In genomic region chr9:89623006-89623760, GRCm38 (mm10) we compare ENCODE assay signal across 9 mouse cellular contexts. TPM values are rescaled to one million over a fixed set of nuclear protein-coding genes. Genes with fewer than 3 reads are reported as not detected.
A peak's percentile ranks its signal among the peaks of the same experiment; 100 is the strongest.
DNase-seq lines count a peak whose midpoint lies in the region; ATAC-seq and TF ChIP-seq lines count a peak whose summit lies in the region.
"Had no signal": no experiment of that assay in that cellular context is flagged by ENCODE, and none has a peak within 500 bp of the region (broad histone marks: within the 10 kb centered on the region; RNA-seq: fewer than 3 reads in every experiment).

Gene Minar1, minus strand, starts transcription at chr9:89623125.

- no peak for TF ChIP-seq CTCF in cortical plate, adult 2 months (IDR thresholded peaks at IDR 0.05; ENCODE audit: extremely low read depth, insufficient read depth, low read length)

- H3K27ac ChIP-seq in heart, embryonic 11.5 days (ENCODE audit: low read depth, low read length), result no peak within 1 kb of the TSS
- H3K27ac ChIP-seq in ES-E14 (ENCODE audit: insufficient read depth, low read depth, low read length, poor library complexity, severe bottlenecking), result no peak within 1 kb of the TSS
- no peak within 1 kb of the TSS for H3K27ac ChIP-seq in cortical plate, adult 2 months (ENCODE audit: insufficient read depth, low read length)
- H3K27ac ChIP-seq in hindbrain, embryonic 11.5 days (ENCODE audit: low read depth, low read length), result no peak within 1 kb of the TSS
- H3K27ac ChIP-seq in limb, embryonic 13.5 days, result no peak within 1 kb of the TSS
- H3K27ac ChIP-seq in neural tube, embryonic 12.5 days, result 0 out of 2 replicates have a peak within 1 kb of the TSS, but pooled peaks have one; percentile 10

- no peak for TF ChIP-seq POLR2A in cortical plate, adult 2 months (IDR thresholded peaks at IDR 0.05; ENCODE audit: extremely low read depth, insufficient read depth, low read length)

- peak within 1 kb of the TSS; percentile 48 for H3K4me3 ChIP-seq in heart, embryonic 11.5 days (ENCODE audit: low read depth, low read length)
- H3K4me3 ChIP-seq in ES-E14 (ENCODE audit: insufficient read depth in 1 of 2, low read depth in 1 of 2, low read length in 2 of 2, poor library complexity in 1 of 2, severe bottlenecking in 1 of 2), result peak within 1 kb of the TSS; percentile 31 to 49
- H3K4me3 ChIP-seq in cortical plate, adult 2 months (ENCODE audit: insufficient read depth, low read length), result peak within 1 kb of the TSS; percentile 57
- H3K4me3 ChIP-seq in hindbrain, embryonic 11.5 days (ENCODE audit: low read depth, low read length), result peak within 1 kb of the TSS; percentile 48
- H3K4me3 ChIP-seq in limb, embryonic 13.5 days, result peak within 1 kb of the TSS; percentile 51
- H3K4me3 ChIP-seq in neural tube, embryonic 12.5 days, result peak within 1 kb of the TSS; percentile 53

- H3K27me3 ChIP-seq in heart, embryonic 11.5 days (ENCODE audit: control insufficient read depth, insufficient read depth, low read length), result peaks cover 43% of the 10 kb centered on the region
- peaks cover 19% of the 10 kb centered on the region for H3K27me3 ChIP-seq in hindbrain, embryonic 11.5 days (ENCODE audit: control insufficient read depth, insufficient read depth, low read length)
- peaks cover 64% of the 10 kb centered on the region for H3K27me3 ChIP-seq in limb, embryonic 13.5 days
- H3K27me3 ChIP-seq in neural tube, embryonic 12.5 days (replicated peaks), result peaks cover 16% of the 10 kb centered on the region

- peak within 1 kb of the TSS; percentile 29; the same call in 1 of the 2 replicates for H3K9ac ChIP-seq in heart, embryonic 11.5 days (ENCODE audit: low read depth, low read length)
- no peak within 1 kb of the TSS for H3K9ac ChIP-seq in ES-E14 (ENCODE audit: insufficient read depth, low read depth, low read length, poor library complexity, severe bottlenecking)
- peak within 1 kb of the TSS; percentile 63 for H3K9ac ChIP-seq in hindbrain, embryonic 11.5 days (ENCODE audit: low read depth, low read length)
- H3K9ac ChIP-seq in limb, embryonic 13.5 days, result peak within 1 kb of the TSS; percentile 62
- peak within 1 kb of the TSS; percentile 65 for H3K9ac ChIP-seq in neural tube, embryonic 12.5 days

- WGBS in heart, embryonic 11.5 days (ENCODE audit: insufficient replicate concordance), result under 1% methylated on average over 27 of the region's 27 CpGs
- WGBS in hindbrain, embryonic 11.5 days, result under 1% methylated on average over 27 of the region's 27 CpGs
- WGBS in limb, embryonic 13.5 days, result under 1% methylated on average over 27 of the region's 27 CpGs
- 2% methylated on average over 27 of the region's 27 CpGs for WGBS in neural tube, embryonic 12.5 days

- H3K4me2 ChIP-seq in heart, embryonic 11.5 days, result peak within 1 kb of the TSS; percentile 86
- peak within 1 kb of the TSS; percentile 95 for H3K4me2 ChIP-seq in hindbrain, embryonic 11.5 days (replicated peaks; ENCODE audit: low read depth, low read length)
- H3K4me2 ChIP-seq in limb, embryonic 13.5 days (replicated peaks), result peak within 1 kb of the TSS; percentile 96
- peak within 1 kb of the TSS; percentile 94 for H3K4me2 ChIP-seq in neural tube, embryonic 12.5 days (replicated peaks)

- no peaks in the 10 kb centered on the region for H3K36me3 ChIP-seq in heart, embryonic 11.5 days (ENCODE audit: control insufficient read depth, insufficient read depth, low read length)
- no peaks in the 10 kb centered on the region for H3K36me3 ChIP-seq in ES-E14 (ENCODE audit: control insufficient read depth, insufficient read depth, low read length, poor library complexity, severe bottlenecking)
- no peaks in the 10 kb centered on the region for H3K36me3 ChIP-seq in hindbrain, embryonic 11.5 days (ENCODE audit: control insufficient read depth, insufficient read depth, low read length)
- no peaks in the 10 kb centered on the region for H3K36me3 ChIP-seq in limb, embryonic 13.5 days
- H3K36me3 ChIP-seq in neural tube, embryonic 12.5 days, result no peaks in the 10 kb centered on the region

- H3K9me3 ChIP-seq in heart, embryonic 11.5 days (replicated peaks; ENCODE audit: control insufficient read depth, low read length), result no peaks in the 10 kb centered on the region
- H3K9me3 ChIP-seq in ES-E14 (ENCODE audit: control insufficient read depth, insufficient read depth, low read depth, low read length), result no peaks in the 10 kb centered on the region
- no peaks in the 10 kb centered on the region for H3K9me3 ChIP-seq in hindbrain, embryonic 11.5 days (ENCODE audit: control insufficient read depth, low read length)
- no peaks in the 10 kb centered on the region for H3K9me3 ChIP-seq in limb, embryonic 13.5 days
- no peaks in the 10 kb centered on the region for H3K9me3 ChIP-seq in neural tube, embryonic 12.5 days

- no peak for DNase-seq in heart, adult 18-20 months
- peak; percentile 38 for DNase-seq in ES-E14 (ENCODE audit: low read depth, low spot score)
- DNase-seq in hindbrain, embryonic 11.5 days (ENCODE audit: low spot score), result peak; percentile 68
- no peak for DNase-seq in urinary bladder, postnatal 36 days (ENCODE audit: low spot score in 2 of 2)

- H3K4me1 ChIP-seq in heart, embryonic 11.5 days (ENCODE audit: control insufficient read depth, insufficient read depth, low read length), result peaks cover 9% of the 10 kb centered on the region
- peaks cover 0 to 6% of the 10 kb centered on the region in 2 experiments; a peak in 1 of 4 replicates for H3K4me1 ChIP-seq in ES-E14 (ENCODE audit: control insufficient read depth in 2 of 2, insufficient read depth in 2 of 2, low read length in 2 of 2, poor library complexity in 1 of 2)
- H3K4me1 ChIP-seq in cortical plate, adult 2 months (ENCODE audit: control insufficient read depth, insufficient read depth, low read length), result no peaks in the 10 kb centered on the region
- H3K4me1 ChIP-seq in hindbrain, embryonic 11.5 days (replicated peaks; ENCODE audit: control insufficient read depth, insufficient read depth, low read length), result no peaks in the 10 kb centered on the region
- H3K4me1 ChIP-seq in limb, embryonic 13.5 days, result peaks cover 21% of the 10 kb centered on the region
- H3K4me1 ChIP-seq in neural tube, embryonic 12.5 days, result peaks cover 7% of the 10 kb centered on the region; the same call in 1 of the 2 replicates

- in situ Hi-C loops in ES-E14 (cut with MboI; ENCODE audit: low sequenced_read_pairs in 2 of 2, unreplicated experiment in 2 of 2), result no loop called here

- ATAC-seq in heart, embryonic 11.5 days (replicated peaks; ENCODE audit: insufficient number of reproducible peaks, low FRiP score, low TSS enrichment), result peak; percentile 63
- peak; percentile 76 for ATAC-seq in hindbrain, embryonic 11.5 days (ENCODE audit: low FRiP score)
- peak; percentile 66 for ATAC-seq in limb, embryonic 13.5 days (ENCODE audit: low FRiP score, low read depth)
- ATAC-seq in neural tube, embryonic 12.5 days (ENCODE audit: low FRiP score, low read depth), result peak; percentile 82

TF ChIP-seq in ES-E14, 5 proteins besides CTCF, POLR2A, EP300 and RAD21:
- no peak for TF ChIP-seq HCFC1 (IDR thresholded peaks at IDR 0.05; ENCODE audit: borderline replicate concordance, insufficient read depth, low read length)
- TF ChIP-seq MAFK (IDR thresholded peaks at IDR 0.05; ENCODE audit: insufficient read depth, low read depth, low read length), result no peak
- no peak for TF ChIP-seq CHD2 (IDR thresholded peaks at IDR 0.05; ENCODE audit: low read depth, low read length)

RNA-seq across cellular contexts. Expression of gene Minar1, which starts in this region (rescaled TPM):
- 0.07 TPM in 2 replicates for polyA plus RNA-seq in heart, embryonic 11.5 days (2014; fragmentation: Nextera tagmentation; extraction: Ambion mirVana)
- not detected for total RNA-seq in heart, adult 18-20 months (2021)
- total RNA-seq in ES-E14 (2012; rRNA removed), result 0.09 and 0.21 TPM in 2 replicates
- 1.0 and 1.3 TPM in 2 replicates for polyA plus RNA-seq in cortical plate, adult 2 months (2012; rRNA removed)
- 0.31 and 0.36 TPM in 2 replicates for polyA plus RNA-seq in hindbrain, embryonic 11.5 days (2014; fragmentation: Nextera tagmentation; extraction: Ambion mirVana)
- 0.42 and 0.49 TPM in 2 replicates for polyA plus RNA-seq in limb, embryonic 13.5 days (2015; fragmentation: Nextera tagmentation; extraction: Ambion mirVana)
- polyA plus RNA-seq in neural tube, embryonic 12.5 days (2016; fragmentation: Nextera tagmentation; extraction: Ambion mirVana), result 1.1 and 1.5 TPM in 2 replicates
- total RNA-seq: MEL had no signal

Comparison
In these comparisons a context has a peak if more than half of its experiments do, and no peak if none do; other contexts are left out.
1. Peak in ATAC-seq, H3K4me3 ChIP-seq, H3K9ac ChIP-seq and H3K4me2 ChIP-seq in heart, embryonic 11.5 days; RNA of the gene not detected or under 1 TPM.
2. Peak in DNase-seq and H3K4me3 ChIP-seq in ES-E14; RNA of the gene not detected or under 1 TPM.
3. Peak in DNase-seq, ATAC-seq, H3K4me3 ChIP-seq, H3K9ac ChIP-seq and H3K4me2 ChIP-seq in hindbrain, embryonic 11.5 days; RNA of the gene not detected or under 1 TPM.
4. Peak in ATAC-seq, H3K4me3 ChIP-seq, H3K9ac ChIP-seq and H3K4me2 ChIP-seq in limb, embryonic 13.5 days; RNA of the gene not detected or under 1 TPM.